Mouse (Mus musculus) liver, embryonic 14.5 days (tissue): ENCODE results near the gene Sigirr. TPM values are rescaled to one million over a fixed set of nuclear protein-coding genes. Genes with fewer than 3 reads are reported as not detected.

ENCODE experiments used
- ATAC-seq: fragments of 200-750 bp; cut with Nextera tagmentation; 2 replicates; pipeline ENCODE4 v1.8.0; 2017; ENCODE audit warnings: moderate number of reproducible peaks, mild to moderate bottlenecking, moderate library complexity; ENCODE audit not compliant: insufficient read depth
- DNase-seq, 3 experiments: peaks; one replicate each; pipeline ENCODE4 v3.0.0-alpha.2; 2012 to 2013; ENCODE audit warnings: low read depth in 3 of 3, low spot score in 3 of 3
- H3K27ac ChIP-seq: fragments of 300-500 bp; sonication (generic); 2 replicates; pipeline ENCODE4 v1.5.1; 2014; ENCODE audit warnings: moderate library complexity, mild to moderate bottlenecking, control low read depth, inconsistent platforms
- H3K27me3 ChIP-seq: fragments of 300-500 bp; sonication (generic); 2 replicates; pipeline ENCODE4 v1.6.1; 2014; ENCODE audit warnings: mild to moderate bottlenecking, low read length, moderate library complexity; ENCODE audit not compliant: control insufficient read depth, insufficient read depth
- H3K36me3 ChIP-seq: fragments of 300-500 bp; sonication (generic); replicated peaks from 2 replicates; pipeline ENCODE4 v1.6.1; 2014; ENCODE audit warnings: low read depth; ENCODE audit not compliant: control insufficient read depth, insufficient read depth
- H3K4me1 ChIP-seq, 2 experiments: fragments of 200-500 bp in 1 of 2; fragments of 300-500 bp in 1 of 2; sonication (generic) in 1 of 2; replicated peaks; 2 replicates each; pipeline ENCODE4 v1.6.1; 2012 to 2014; ENCODE audit warnings: antibody characterized with exemption in 1 of 2, inconsistent platforms in 1 of 2, low read length in 1 of 2; ENCODE audit not compliant: control insufficient read depth in 2 of 2, insufficient read depth in 2 of 2
- H3K4me2 ChIP-seq: fragments of 300-500 bp; sonication (generic); 2 replicates; pipeline ENCODE4 v1.6.1; 2014; ENCODE audit warnings: low read depth, mild to moderate bottlenecking, control low read depth, moderate library complexity
- H3K4me3 ChIP-seq, 2 experiments: fragments of 200-500 bp in 1 of 2; fragments of 300-500 bp in 1 of 2; sonication (generic) in 1 of 2; 2 replicates each; pipeline ENCODE4 v1.5.1; 2012 to 2014; ENCODE audit warnings: low read depth in 2 of 2, low read length in 2 of 2, mild to moderate bottlenecking in 2 of 2, control low read depth in 1 of 2, inconsistent platforms in 1 of 2, moderate library complexity in 1 of 2; ENCODE audit not compliant: insufficient read depth in 1 of 2
- H3K9ac ChIP-seq: fragments of 300-500 bp; sonication (generic); replicated peaks from 2 replicates; pipeline ENCODE4 v1.6.1; 2014; ENCODE audit warnings: mild to moderate bottlenecking, control low read depth, moderate library complexity
- H3K9me3 ChIP-seq: fragments of 300-500 bp; sonication (generic); 2 replicates; pipeline ENCODE4 v1.6.1; 2016; ENCODE audit warnings: low read length, mixed read lengths; ENCODE audit not compliant: control insufficient read depth
- CTCF ChIP-seq: IDR thresholded peaks from 2 replicates; pipeline ENCODE4 v1.5.1; 2016; ENCODE audit warnings: antibody characterized with exemption, low read depth, control low read depth
- EP300 ChIP-seq: IDR thresholded peaks from 2 replicates; pipeline ENCODE4 v1.6.1; 2016; ENCODE audit warnings: antibody characterized with exemption, low read depth
- WGBS: fragments of 180-500 bp; shearing (Covaris S2); extraction: QIAGEN DNeasy Blood & Tissue Kit; methylation state at CpG from one replicate; pipeline ENCODE4 v1.1.7; 2014; ENCODE audit not compliant: insufficient replicate concordance; 5-methylcytosine and 5-hydroxymethylcytosine counted together
- polyA plus RNA-seq, 2 experiments: library from polyadenylated mRNA; depleted of rRNA in 1 of 2; stranded (reverse) in 1 of 2; unstranded in 1 of 2; fragments of >200 nt; fragmentation: Nextera tagmentation in 1 of 2; extraction: Ambion mirVana in 1 of 2; gene quantifications; 2 replicates each; pipeline versions ENCODE4 v1.2.1 to v1.2.3; 2012 to 2014

Gene Sigirr
- polyA plus RNA-seq, 2 experiments: 9.8 to 18.4 TPM

DNA sequence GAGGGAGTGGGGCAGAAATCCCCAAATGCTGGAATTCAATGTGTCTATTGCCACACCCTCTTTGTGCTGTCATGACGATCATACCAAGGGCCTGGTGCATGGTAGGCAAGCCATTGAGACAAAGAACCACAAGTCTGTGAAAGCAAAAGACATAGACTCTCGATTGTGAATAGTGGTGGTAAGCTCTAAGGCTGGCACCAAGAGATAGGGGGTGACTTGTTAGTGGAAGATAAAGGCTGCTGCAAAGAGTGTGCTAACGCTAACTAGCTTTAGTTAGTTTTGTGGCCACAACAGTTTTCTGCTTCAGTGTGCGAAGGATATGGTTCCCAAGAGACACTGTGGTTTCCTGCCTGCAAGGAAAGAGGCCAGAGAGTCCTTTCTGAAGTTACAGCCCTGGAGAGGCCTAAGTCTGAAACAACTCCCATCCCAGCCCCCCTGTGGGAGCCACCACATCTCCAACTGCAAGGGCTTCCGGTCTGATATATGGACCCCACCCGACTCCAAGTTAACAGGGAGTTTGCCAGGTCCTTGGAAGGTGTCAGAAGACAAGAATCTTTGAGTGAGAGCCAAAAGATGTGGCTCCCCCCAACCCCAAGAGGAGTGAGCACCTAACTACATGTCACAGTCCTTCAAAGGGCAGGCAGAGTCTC, 53.3 kb downstream of the Sigirr start:
- WGBS: 9% methylated on average over 6 of the region's 6 CpGs
- Histone ChIP-seq H3K27me3 (no peaks in the 10 kb centered on the region), H3K27ac (peak overlapping the region; percentile 15), H3K9me3 (no peaks in the 10 kb centered on the region), H3K4me1 (peaks cover 35 to 41% of the 10 kb centered on the region in 2 experiments), H3K4me3 (no peak overlapping the region), H3K4me2 (peak overlapping the region; percentile 88), H3K9ac (peak overlapping the region; percentile 9), H3K36me3 (no peaks in the 10 kb centered on the region)
- peak; percentile 52 to 59 (median 56) for DNase-seq
- peak; percentile 71 for ATAC-seq
- TF ChIP-seq CTCF (no peak), EP300 (peak; percentile 71)

DNA sequence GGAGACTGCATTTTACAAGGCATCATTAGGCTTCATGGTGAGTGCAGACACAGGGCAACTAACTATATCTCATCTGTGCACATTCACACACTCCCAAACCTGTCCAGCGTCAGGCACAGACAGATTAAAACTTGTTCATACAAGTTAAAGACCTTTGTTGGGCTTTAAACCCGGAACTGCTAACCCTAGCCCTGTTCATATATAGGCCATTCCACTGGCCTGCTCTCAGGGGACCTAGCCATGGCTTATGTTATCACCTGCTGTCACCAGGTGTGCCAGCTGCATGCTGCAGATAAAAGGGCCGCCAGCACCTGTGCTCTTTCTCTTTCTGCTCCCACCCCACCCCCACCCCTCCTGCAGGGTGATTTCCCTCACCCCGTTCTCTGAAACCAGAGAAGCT, 57.8 kb downstream of the Sigirr start:
- 0 out of 2 replicates have a peak overlapping the region, but pooled peaks have one; percentile 23 for H3K9ac ChIP-seq
- H3K4me1 ChIP-seq: peaks cover 47 to 57% of the 10 kb centered on the region in 2 experiments

DNA sequence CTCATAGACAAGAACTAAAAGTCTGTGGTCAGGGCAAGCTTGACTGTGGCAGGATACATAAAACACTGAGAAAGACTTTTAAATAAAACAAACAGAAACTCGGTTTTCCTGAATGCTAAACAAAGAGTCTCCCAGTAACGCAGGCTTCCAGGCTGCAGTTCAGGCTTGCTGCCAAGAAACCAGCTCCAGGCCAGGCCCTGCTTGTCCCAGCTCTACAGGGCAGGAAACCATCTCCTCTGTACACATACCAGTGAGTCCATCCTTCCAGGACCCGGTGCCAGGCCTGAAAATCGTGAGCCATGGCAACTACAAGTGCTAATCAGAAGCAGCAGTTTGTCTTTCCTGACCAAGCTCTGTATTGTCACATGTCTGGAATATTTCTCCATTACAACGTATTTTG, 58.7 kb downstream of the Sigirr start:
- Histone ChIP-seq H3K4me3 (no peak overlapping the region), H3K9me3 (no peaks in the 10 kb centered on the region), H3K27me3 (no peaks in the 10 kb centered on the region), H3K4me2 (no peak overlapping the region), H3K27ac (peak overlapping the region; percentile 60), H3K36me3 (no peaks in the 10 kb centered on the region), H3K9ac (no peak overlapping the region), H3K4me1 (peaks cover 38 to 50% of the 10 kb centered on the region in 2 experiments)
- DNase-seq (no peak), ATAC-seq (no peak)
- 30% methylated on average over 5 of the region's 5 CpGs for WGBS
- TF ChIP-seq CTCF (no peak), EP300 (no peak)

More for the DNA sequence above, 57.8 kb downstream of the Sigirr start:
- Histone ChIP-seq H3K9me3 (no peaks in the 10 kb centered on the region), H3K36me3 (no peaks in the 10 kb centered on the region), H3K4me2 (peak overlapping the region; percentile 34), H3K27me3 (no peaks in the 10 kb centered on the region), H3K27ac (peak overlapping the region; percentile 62), H3K4me3 (no peak overlapping the region)
- DNase-seq (peak; percentile 45 to 63 (median 51)), ATAC-seq (peak; percentile 70)
- 10% methylated on average over 4 of the region's 4 CpGs for WGBS
- peak; percentile 78 for TF ChIP-seq EP300
- no peak for TF ChIP-seq CTCF

Other genes starting within 250 kb of the Sigirr start
Only the 30 nearest of the 32 such genes appear.
- 8.3 and 11.6 TPM in 2 replicates for gene Bet1l, start 243.0 kb downstream of the Sigirr start, polyA plus RNA-seq (2012; rRNA removed)
- gene Bet1l, start 243.0 kb downstream of the Sigirr start, polyA plus RNA-seq (2014; fragmentation: Nextera tagmentation; extraction: Ambion mirVana): 20.6 and 21.1 TPM in 2 replicates
- gene Psmd13, start 218.6 kb downstream of the Sigirr start, polyA plus RNA-seq (2012; rRNA removed): 39.8 and 50.8 TPM in 2 replicates
- 90.5 and 92.6 TPM in 2 replicates for gene Psmd13, start 218.6 kb downstream of the Sigirr start, polyA plus RNA-seq (2014; fragmentation: Nextera tagmentation; extraction: Ambion mirVana)
- 13.7 and 14.0 TPM in 2 replicates for gene Sirt3, start 218.3 kb downstream of the Sigirr start, polyA plus RNA-seq (2012; rRNA removed)
- 14.4 and 14.7 TPM in 2 replicates for gene Sirt3, start 218.3 kb downstream of the Sigirr start, polyA plus RNA-seq (2014; fragmentation: Nextera tagmentation; extraction: Ambion mirVana)
- gene Cox8b, start 200.1 kb downstream of the Sigirr start, polyA plus RNA-seq (2012; rRNA removed): not detected in 2 replicates
- gene Cox8b, start 200.1 kb downstream of the Sigirr start, polyA plus RNA-seq (2014; fragmentation: Nextera tagmentation; extraction: Ambion mirVana): not detected in 2 replicates
- gene Nlrp6, start 179.7 kb downstream of the Sigirr start, polyA plus RNA-seq (2012; rRNA removed): 6.3 and 6.5 TPM in 2 replicates
- 2.6 and 3.2 TPM in 2 replicates for gene Nlrp6, start 179.7 kb downstream of the Sigirr start, polyA plus RNA-seq (2014; fragmentation: Nextera tagmentation; extraction: Ambion mirVana)
- gene Pgghg, start 159.2 kb downstream of the Sigirr start, polyA plus RNA-seq (2012; rRNA removed): 7.2 TPM in 2 replicates
- 4.5 and 4.9 TPM in 2 replicates for gene Pgghg, start 159.2 kb downstream of the Sigirr start, polyA plus RNA-seq (2014; fragmentation: Nextera tagmentation; extraction: Ambion mirVana)
- gene Ifitm5, start 150.3 kb downstream of the Sigirr start, polyA plus RNA-seq (2012; rRNA removed): 0.17 and 0.33 TPM in 2 replicates
- gene Ifitm5, start 150.3 kb downstream of the Sigirr start, polyA plus RNA-seq (2014; fragmentation: Nextera tagmentation; extraction: Ambion mirVana): 0.30 and 0.32 TPM in 2 replicates
- gene Gm45717, start 144.6 kb downstream of the Sigirr start, polyA plus RNA-seq (2012; rRNA removed): not detected in 2 replicates
- not detected in 2 replicates for gene Gm45717, start 144.6 kb downstream of the Sigirr start, polyA plus RNA-seq (2014; fragmentation: Nextera tagmentation; extraction: Ambion mirVana)
- 217 and 258 TPM in 2 replicates for gene Ifitm2, start 144.6 kb downstream of the Sigirr start, polyA plus RNA-seq (2012; rRNA removed)
- gene Ifitm2, start 144.6 kb downstream of the Sigirr start, polyA plus RNA-seq (2014; fragmentation: Nextera tagmentation; extraction: Ambion mirVana): 405 and 432 TPM in 2 replicates
- gene Ifitm1, start 133.4 kb downstream of the Sigirr start, polyA plus RNA-seq (2012; rRNA removed): 34.2 and 35.7 TPM in 2 replicates
- gene Ifitm1, start 133.4 kb downstream of the Sigirr start, polyA plus RNA-seq (2014; fragmentation: Nextera tagmentation; extraction: Ambion mirVana): 20.2 and 30.9 TPM in 2 replicates
- 27.8 and 30.8 TPM in 2 replicates for gene Ifitm3, start 89.8 kb downstream of the Sigirr start, polyA plus RNA-seq (2012; rRNA removed)
- 61.5 and 73.5 TPM in 2 replicates for gene Ifitm3, start 89.8 kb downstream of the Sigirr start, polyA plus RNA-seq (2014; fragmentation: Nextera tagmentation; extraction: Ambion mirVana)
- gene Ifitm6, start 82.6 kb downstream of the Sigirr start, polyA plus RNA-seq (2012; rRNA removed): 8.3 and 9.2 TPM in 2 replicates
- 6.0 and 9.6 TPM in 2 replicates for gene Ifitm6, start 82.6 kb downstream of the Sigirr start, polyA plus RNA-seq (2014; fragmentation: Nextera tagmentation; extraction: Ambion mirVana)
- not detected in 2 replicates for gene Gm17387, start 71.4 kb downstream of the Sigirr start, polyA plus RNA-seq (2012; rRNA removed)
- gene Gm17387, start 71.4 kb downstream of the Sigirr start, polyA plus RNA-seq (2014; fragmentation: Nextera tagmentation; extraction: Ambion mirVana): not detected in 2 replicates
- 0.64 and 0.84 TPM in 2 replicates for gene B4galnt4, start 39.5 kb downstream of the Sigirr start, polyA plus RNA-seq (2012; rRNA removed)
- 0.39 and 0.68 TPM in 2 replicates for gene B4galnt4, start 39.5 kb downstream of the Sigirr start, polyA plus RNA-seq (2014; fragmentation: Nextera tagmentation; extraction: Ambion mirVana)
- 0.33 and 0.51 TPM in 2 replicates for gene Pkp3, start 22.4 kb downstream of the Sigirr start, polyA plus RNA-seq (2012; rRNA removed)
- gene Pkp3, start 22.4 kb downstream of the Sigirr start, polyA plus RNA-seq (2014; fragmentation: Nextera tagmentation; extraction: Ambion mirVana): 0.36 and 0.80 TPM in 2 replicates
- gene Ano9, start 17.2 kb upstream of the Sigirr start, polyA plus RNA-seq (2012; rRNA removed): 0.30 and 0.53 TPM in 2 replicates
- 0.24 and 0.27 TPM in 2 replicates for gene Ano9, start 17.2 kb upstream of the Sigirr start, polyA plus RNA-seq (2014; fragmentation: Nextera tagmentation; extraction: Ambion mirVana)
- gene Ptdss2, start 21.8 kb upstream of the Sigirr start, polyA plus RNA-seq (2012; rRNA removed): 72.2 and 72.8 TPM in 2 replicates
- 111 and 130 TPM in 2 replicates for gene Ptdss2, start 21.8 kb upstream of the Sigirr start, polyA plus RNA-seq (2014; fragmentation: Nextera tagmentation; extraction: Ambion mirVana)
- 26.5 and 29.1 TPM in 2 replicates for gene Rnh1, start 72.3 kb upstream of the Sigirr start, polyA plus RNA-seq (2012; rRNA removed)
- gene Rnh1, start 72.3 kb upstream of the Sigirr start, polyA plus RNA-seq (2014; fragmentation: Nextera tagmentation; extraction: Ambion mirVana): 54.6 and 59.7 TPM in 2 replicates
- 50.8 and 66.8 TPM in 2 replicates for gene Hras, start 93.4 kb upstream of the Sigirr start, polyA plus RNA-seq (2012; rRNA removed)
- gene Hras, start 93.4 kb upstream of the Sigirr start, polyA plus RNA-seq (2014; fragmentation: Nextera tagmentation; extraction: Ambion mirVana): 84.4 and 102 TPM in 2 replicates
- 15.3 and 20.3 TPM in 2 replicates for gene Lrrc56, start 93.6 kb upstream of the Sigirr start, polyA plus RNA-seq (2012; rRNA removed)
- 10.4 and 10.9 TPM in 2 replicates for gene Lrrc56, start 93.6 kb upstream of the Sigirr start, polyA plus RNA-seq (2014; fragmentation: Nextera tagmentation; extraction: Ambion mirVana)
- gene Lmntd2, start 113.5 kb upstream of the Sigirr start, polyA plus RNA-seq (2012; rRNA removed): 2.0 and 2.3 TPM in 2 replicates
- gene Lmntd2, start 113.5 kb upstream of the Sigirr start, polyA plus RNA-seq (2014; fragmentation: Nextera tagmentation; extraction: Ambion mirVana): 0.25 and 0.66 TPM in 2 replicates
- 21.6 and 28.3 TPM in 2 replicates for gene Rassf7, start 115.3 kb upstream of the Sigirr start, polyA plus RNA-seq (2012; rRNA removed)
- gene Rassf7, start 115.3 kb upstream of the Sigirr start, polyA plus RNA-seq (2014; fragmentation: Nextera tagmentation; extraction: Ambion mirVana): 16.8 and 22.4 TPM in 2 replicates
- gene Phrf1, start 128.2 kb upstream of the Sigirr start, polyA plus RNA-seq (2012; rRNA removed): 10.4 and 14.1 TPM in 2 replicates
- gene Phrf1, start 128.2 kb upstream of the Sigirr start, polyA plus RNA-seq (2014; fragmentation: Nextera tagmentation; extraction: Ambion mirVana): 25.7 and 28.3 TPM in 2 replicates
- gene Irf7, start 165.9 kb upstream of the Sigirr start, polyA plus RNA-seq (2012; rRNA removed): 4.6 and 5.4 TPM in 2 replicates
- gene Irf7, start 165.9 kb upstream of the Sigirr start, polyA plus RNA-seq (2014; fragmentation: Nextera tagmentation; extraction: Ambion mirVana): 4.8 and 5.1 TPM in 2 replicates
- 0.07 and 0.11 TPM in 2 replicates for gene Cdhr5, start 176.2 kb upstream of the Sigirr start, polyA plus RNA-seq (2012; rRNA removed)
- 0.24 and 0.27 TPM in 2 replicates for gene Cdhr5, start 176.2 kb upstream of the Sigirr start, polyA plus RNA-seq (2014; fragmentation: Nextera tagmentation; extraction: Ambion mirVana)
- 0.16 TPM in 1 of 2 replicates, not detected in the other for gene Sct, start 178.6 kb upstream of the Sigirr start, polyA plus RNA-seq (2012; rRNA removed)
- 0.22 and 0.30 TPM in 2 replicates for gene Sct, start 178.6 kb upstream of the Sigirr start, polyA plus RNA-seq (2014; fragmentation: Nextera tagmentation; extraction: Ambion mirVana)
- gene Drd4, start 191.4 kb upstream of the Sigirr start, polyA plus RNA-seq (2012; rRNA removed): not detected in 2 replicates
- gene Drd4, start 191.4 kb upstream of the Sigirr start, polyA plus RNA-seq (2014; fragmentation: Nextera tagmentation; extraction: Ambion mirVana): not detected in 2 replicates
- 6.9 and 7.8 TPM in 2 replicates for gene Deaf1, start 227.1 kb upstream of the Sigirr start, polyA plus RNA-seq (2012; rRNA removed)
- gene Deaf1, start 227.1 kb upstream of the Sigirr start, polyA plus RNA-seq (2014; fragmentation: Nextera tagmentation; extraction: Ambion mirVana): 11.1 and 13.6 TPM in 2 replicates
- gene Tmem80, start 227.2 kb upstream of the Sigirr start, polyA plus RNA-seq (2012; rRNA removed): 10.7 and 13.6 TPM in 2 replicates
- gene Tmem80, start 227.2 kb upstream of the Sigirr start, polyA plus RNA-seq (2014; fragmentation: Nextera tagmentation; extraction: Ambion mirVana): 11.3 and 13.0 TPM in 2 replicates
- gene Eps8l2, start 238.3 kb upstream of the Sigirr start, polyA plus RNA-seq (2012; rRNA removed): 7.9 and 8.3 TPM in 2 replicates
- gene Eps8l2, start 238.3 kb upstream of the Sigirr start, polyA plus RNA-seq (2014; fragmentation: Nextera tagmentation; extraction: Ambion mirVana): 6.6 and 7.7 TPM in 2 replicates